Mouse (Mus musculus) lung, adult 18-20 months (tissue): Measurements from ENCODE around the gene Narfl.

Experiments used
- DNase-seq, 2 experiments: peaks; one replicate each; pipeline ENCODE4 v3.0.0; 2022; ENCODE audit warnings: mixed read lengths in 2 of 2

The Narfl gene

GRCm38 (mm10) chr17:25831451-25832281, 58.1 kb downstream of the Narfl start:
- DNase-seq, result no peak

- peak; percentile 99 to 100 for DNase-seq
These were observed 59.1 kb downstream of the Narfl start for GRCm38 (mm10) chr17:25832436-25833290.
